In genomic region chr12:100124913-100125798, GRCm38 (mm10) we compare ENCODE assay signal across 9 mouse cellular contexts. TPM values are rescaled to one million over a fixed set of nuclear protein-coding genes. Genes with fewer than 3 reads are reported as not detected.
DNase-seq lines count a peak whose midpoint lies in the region; ATAC-seq and TF ChIP-seq lines count a peak whose summit lies in the region.
"Had no signal": no experiment of that assay in that cellular context is flagged by ENCODE, and none has a peak within 500 bp of the region (broad histone marks: within the 10 kb centered on the region; RNA-seq: fewer than 3 reads in every experiment).

No protein-coding gene starts in this region.

- H3K9me3 ChIP-seq in limb, embryonic 14.5 days (ENCODE audit: control insufficient read depth, low read length): no peaks in the 10 kb centered on the region

- no peak overlapping the region for H3K9ac ChIP-seq in limb, embryonic 14.5 days (ENCODE audit: low read depth, low read length, severe bottlenecking)

- peak; percentile 62 for ATAC-seq in limb, embryonic 14.5 days (ENCODE audit: low FRiP score, low read depth)

- no peak; the same call in 1 of the 2 replicates for TF ChIP-seq CTCF in left cerebral cortex, adult 2 months (IDR thresholded peaks at IDR 0.05)

- no peaks in the 10 kb centered on the region for H3K27me3 ChIP-seq in limb, embryonic 14.5 days (ENCODE audit: control insufficient read depth, insufficient read depth, low read length)

- peak; percentile 24 for DNase-seq in adrenal gland, adult 2 months
- DNase-seq in adrenal gland, adult 18-20 months (ENCODE audit: low spot score in 2 of 2): no peak
- no peak for DNase-seq in left cerebral cortex, adult 2 months (ENCODE audit: extremely low spot score in 1 of 2, low spot score in 2 of 2)
- no peak for DNase-seq in left cerebral cortex, postnatal 4 days
- peak; percentile 65 for DNase-seq in ZHBTc4 (ENCODE audit: low read depth, low spot score)
- DNase-seq in limb, embryonic 14.5 days (ENCODE audit: low spot score): peak; percentile 20
- no peak for DNase-seq in cerebellum, adult 18-20 months
- DNase-seq in cerebellum, adult 9-10 months: no peak

- peaks cover 90% of the 10 kb centered on the region for H3K36me3 ChIP-seq in limb, embryonic 14.5 days (ENCODE audit: control insufficient read depth, insufficient read depth, low read length)

- peak overlapping the region; percentile 83 for H3K27ac ChIP-seq in left cerebral cortex, adult 2 months
- no peak overlapping the region for H3K27ac ChIP-seq in limb, embryonic 14.5 days (replicated peaks; ENCODE audit: low read depth, low read length)
- H3K27ac ChIP-seq: macrophage had no signal

- 83% methylated on average over 16 of the region's 16 CpGs for WGBS in limb, embryonic 14.5 days

- H3K4me1 ChIP-seq in limb, embryonic 14.5 days (ENCODE audit: control insufficient read depth, insufficient read depth, low read length): no peaks in the 10 kb centered on the region

- H3K4me2 ChIP-seq in limb, embryonic 14.5 days (replicated peaks; ENCODE audit: low read depth, low read length, severe bottlenecking): no peak overlapping the region

- H3K4me3 ChIP-seq in left cerebral cortex, adult 2 months: no peak overlapping the region
- H3K4me3 ChIP-seq in limb, embryonic 14.5 days (replicated peaks; ENCODE audit: low read length): no peak overlapping the region

- TF ChIP-seq POLR2A in limb, embryonic 14.5 days (IDR thresholded peaks at IDR 0.05; ENCODE audit: borderline replicate concordance, extremely low read depth, insufficient read depth, insufficient read length): no peak

- intact Hi-C loops in left cerebral cortex, adult 2 months (cut with DNase I): no loop called here
- intact Hi-C loops in left cerebral cortex, postnatal 4 days (cut with DNase I): no loop called here

RNA-seq across cellular contexts. Expression of gene Psmc1, which starts 15.2 kb away (rescaled TPM):
- total RNA-seq in adrenal gland, adult 2 months (2021): 100 to 1,000 TPM; 214 to 253 TPM
- 19.7 and 24.8 TPM in 2 replicates for polyA plus RNA-seq in adrenal gland, adult 2 months (2012; rRNA removed)
- total RNA-seq in adrenal gland, adult 18-20 months (2021): 100 to 1,000 TPM; 185 to 265 TPM
- 100 to 1,000 TPM; 185 to 216 TPM for total RNA-seq in left cerebral cortex, adult 2 months (2021)
- 100 to 1,000 TPM; 184 to 191 TPM for total RNA-seq in left cerebral cortex, postnatal 4 days (2021)
- 81.1 and 127 TPM in 2 replicates for polyA plus RNA-seq in limb, embryonic 14.5 days (2012; rRNA removed)
- 245 and 262 TPM in 2 replicates for polyA plus RNA-seq in limb, embryonic 14.5 days (2014; fragmentation: Nextera tagmentation; extraction: Ambion mirVana)

RNA-seq across cellular contexts. Expression of gene Nrde2, which starts 34.3 kb away (rescaled TPM):
- 10 to 100 TPM; 12.8 to 17.2 TPM for total RNA-seq in adrenal gland, adult 2 months (2021)
- 4.6 and 4.8 TPM in 2 replicates for polyA plus RNA-seq in adrenal gland, adult 2 months (2012; rRNA removed)
- total RNA-seq in adrenal gland, adult 18-20 months (2021): 10 to 100 TPM in 1 of 2 experiments, 1 to 10 TPM in 1; 8.9 to 14.8 TPM
- total RNA-seq in left cerebral cortex, adult 2 months (2021): 10 to 100 TPM; 17.3 to 21.9 TPM
- 10 to 100 TPM; 17.8 to 19.9 TPM for total RNA-seq in left cerebral cortex, postnatal 4 days (2021)
- polyA plus RNA-seq in limb, embryonic 14.5 days (2012; rRNA removed): 12.3 and 13.0 TPM in 2 replicates
- polyA plus RNA-seq in limb, embryonic 14.5 days (2014; fragmentation: Nextera tagmentation; extraction: Ambion mirVana): 12.4 and 14.0 TPM in 2 replicates

Comparison
In these comparisons a context has a peak if more than half of its experiments do, and no peak if none do; other contexts are left out.
1. DNase-seq: peak in adrenal gland, adult 2 months (single experiment), ZHBTc4 (single experiment) and limb, embryonic 14.5 days (single experiment); none in adrenal gland, adult 18-20 months (0 of 2), left cerebral cortex, adult 2 months (0 of 2), left cerebral cortex, postnatal 4 days (single experiment), cerebellum, adult 18-20 months (0 of 2) and cerebellum, adult 9-10 months (single experiment).